Mouse (Mus musculus): ENCODE data around the gene Zfp978.

GRCm38 (mm10) chr4:147420794-147421193 lies 59.7 kb downstream of the Zfp978 start:
- TF ChIP-seq POLR2A (IDR thresholded peaks at IDR 0.05; ENCODE audit: extremely low read depth, insufficient read depth, low read length) (no peak), CTCF (IDR thresholded peaks at IDR 0.05; ENCODE audit: low read depth, low read length) (no peak)
